Mouse (Mus musculus) midbrain, postnatal 0 days (tissue): ENCODE measurements at regions not wholly inside any gene's neighbourhood (a gene's known extent, or its start where the extent isn't known, plus 50 kb on each side); places are given as distances from the start of the nearest gene placed in this dataset.

Source experiments
- ATAC-seq: fragments of 200-750 bp; cut with Nextera tagmentation; 2 replicates; pipeline ENCODE4 v1.8.0; 2017; ENCODE audit warnings: moderate number of reproducible peaks, mild to moderate bottlenecking, moderate TSS enrichment, moderate library complexity; ENCODE audit not compliant: low FRiP score
- DNase-seq: peaks from one replicate; pipeline ENCODE4 v3.0.0-alpha.2; 2015; ENCODE audit warnings: low spot score
- H3K27ac ChIP-seq: fragments of 300-500 bp; sonication (generic); 2 replicates; pipeline ENCODE4 v1.5.1; 2014; ENCODE audit warnings: low read depth, mild to moderate bottlenecking, low read length, mixed read lengths
- H3K27me3 ChIP-seq: fragments of 300-500 bp; sonication (generic); 2 replicates; pipeline ENCODE4 v1.6.1; 2014; ENCODE audit warnings: low read length, control low read depth, mixed read lengths; ENCODE audit not compliant: insufficient read depth
- H3K36me3 ChIP-seq: fragments of 300-500 bp; sonication (generic); 2 replicates; pipeline ENCODE4 v1.6.1; 2014; ENCODE audit warnings: low read length, control low read depth, mixed read lengths; ENCODE audit not compliant: insufficient read depth
- H3K4me1 ChIP-seq: fragments of 300-500 bp; sonication (generic); 2 replicates; pipeline ENCODE4 v1.6.1; 2014; ENCODE audit warnings: mild to moderate bottlenecking, control low read depth, antibody characterized with exemption, low read length, mixed read lengths; ENCODE audit not compliant: insufficient read depth
- H3K4me2 ChIP-seq: fragments of 300-500 bp; sonication (generic); 2 replicates; pipeline ENCODE4 v1.6.1; 2014; ENCODE audit warnings: low read depth, mild to moderate bottlenecking, low read length, mixed read lengths; ENCODE audit not compliant: poor library complexity, severe bottlenecking
- H3K4me3 ChIP-seq: fragments of 300-500 bp; sonication (generic); 2 replicates; pipeline ENCODE4 v1.5.1; 2014; ENCODE audit warnings: low read depth, mild to moderate bottlenecking, low read length, moderate library complexity
- H3K9ac ChIP-seq: fragments of 300-500 bp; sonication (generic); replicated peaks from 2 replicates; pipeline ENCODE4 v1.6.1; 2014; ENCODE audit warnings: mild to moderate bottlenecking, low read length, moderate library complexity, mixed read lengths; ENCODE audit not compliant: poor library complexity, severe bottlenecking
- H3K9me3 ChIP-seq: fragments of 300-500 bp; sonication (generic); 2 replicates; pipeline ENCODE4 v1.6.1; 2016; ENCODE audit warnings: low read length, control low read depth
- CTCF ChIP-seq: IDR thresholded peaks from 2 replicates; pipeline ENCODE4 v1.5.1; 2016; ENCODE audit warnings: antibody characterized with exemption, mild to moderate bottlenecking
- WGBS: fragments of 180-500 bp; shearing (Covaris S2); extraction: QIAGEN DNeasy Blood & Tissue Kit; methylation state at CpG from one replicate; pipeline ENCODE4 v1.1.7; 2014; 5-methylcytosine and 5-hydroxymethylcytosine counted together

GRCm38 (mm10) chr1:190417326-190417725 is 246.8 kb upstream of the Prox1 start:
- Histone ChIP-seq H3K9me3 (no peaks in the 10 kb centered on the region), H3K27ac (no peak overlapping the region), H3K9ac (no peak overlapping the region), H3K36me3 (no peaks in the 10 kb centered on the region), H3K27me3 (0 out of 2 replicates have a peak, but pooled peaks cover 5% of the 10 kb centered on the region), H3K4me2 (no peak overlapping the region), H3K4me3 (no peak overlapping the region), H3K4me1 (no peaks in the 10 kb centered on the region)
- no peak for TF ChIP-seq CTCF
- ATAC-seq (no peak), DNase-seq (no peak)
- 31% methylated on average over 11 of the region's 11 CpGs for WGBS

- no peak for TF ChIP-seq CTCF
- DNase-seq = no peak
- 80% methylated on average over 5 of the region's 5 CpGs for WGBS
- H3K9ac ChIP-seq = no peak overlapping the region
- no peak overlapping the region for H3K4me3 ChIP-seq
- H3K27me3 ChIP-seq = no peaks in the 10 kb centered on the region
- ATAC-seq = no peak
- no peak overlapping the region for H3K27ac ChIP-seq
- no peaks in the 10 kb centered on the region for H3K9me3 ChIP-seq
- no peaks in the 10 kb centered on the region for H3K36me3 ChIP-seq
- H3K4me2 ChIP-seq = no peak overlapping the region
- no peaks in the 10 kb centered on the region for H3K4me1 ChIP-seq
These were observed 241.2 kb upstream of the Prox1 start for GRCm38 (mm10) chr1:190411756-190412155.

- Histone ChIP-seq H3K9me3 (no peaks in the 10 kb centered on the region), H3K27ac (no peak overlapping the region), H3K27me3 (no peaks in the 10 kb centered on the region), H3K4me2 (no peak overlapping the region), H3K4me3 (no peak overlapping the region), H3K36me3 (no peaks in the 10 kb centered on the region), H3K4me1 (no peaks in the 10 kb centered on the region), H3K9ac (no peak overlapping the region)
- no peak for ATAC-seq
- TF ChIP-seq CTCF = no peak
- WGBS = 53% methylated on average over 12 of the region's 12 CpGs
- no peak for DNase-seq
These were observed 232.8 kb upstream of the Prox1 start for GRCm38 (mm10) chr1:190403335-190403734.

GRCm38 (mm10) chr1:190398308-190398707 is 227.8 kb upstream of the Prox1 start:
- no peak overlapping the region for H3K4me2 ChIP-seq
- no peak for TF ChIP-seq CTCF
- ATAC-seq (no peak), DNase-seq (no peak)
- H3K4me3 ChIP-seq = no peak overlapping the region
- H3K9ac ChIP-seq = no peak overlapping the region
- no peaks in the 10 kb centered on the region for H3K9me3 ChIP-seq
- no peak overlapping the region for H3K27ac ChIP-seq
- no peaks in the 10 kb centered on the region for H3K4me1 ChIP-seq
- 68% methylated on average over 6 of the region's 6 CpGs for WGBS
- no peaks in the 10 kb centered on the region for H3K36me3 ChIP-seq
- no peaks in the 10 kb centered on the region for H3K27me3 ChIP-seq

- no peak for TF ChIP-seq CTCF
- WGBS = 77% methylated on average over 2 of the region's 2 CpGs
- DNase-seq (no peak), ATAC-seq (no peak)
- no peak overlapping the region for H3K4me2 ChIP-seq
- H3K4me3 ChIP-seq = no peak overlapping the region
- no peak overlapping the region for H3K9ac ChIP-seq
- no peaks in the 10 kb centered on the region for H3K36me3 ChIP-seq
- H3K4me1 ChIP-seq = no peaks in the 10 kb centered on the region
- no peaks in the 10 kb centered on the region for H3K9me3 ChIP-seq
- H3K27ac ChIP-seq = no peak overlapping the region
- H3K27me3 ChIP-seq = no peaks in the 10 kb centered on the region
These were observed 227.3 kb upstream of the Prox1 start for GRCm38 (mm10) chr1:190397811-190398210.

- no peak overlapping the region for H3K4me2 ChIP-seq
- H3K9me3 ChIP-seq = no peaks in the 10 kb centered on the region
- no peak overlapping the region for H3K9ac ChIP-seq
- H3K4me1 ChIP-seq = no peaks in the 10 kb centered on the region
- no peak overlapping the region for H3K27ac ChIP-seq
- DNase-seq = no peak
- TF ChIP-seq CTCF = no peak
- 55% methylated on average over 6 of the region's 6 CpGs for WGBS
- no peak overlapping the region for H3K4me3 ChIP-seq
- H3K36me3 ChIP-seq = no peaks in the 10 kb centered on the region
- no peak for ATAC-seq
- no peaks in the 10 kb centered on the region for H3K27me3 ChIP-seq
These were observed 222.5 kb upstream of the Prox1 start for GRCm38 (mm10) chr1:190393061-190393460.

- H3K9me3 ChIP-seq = no peaks in the 10 kb centered on the region
- H3K27ac ChIP-seq = no peak overlapping the region
- H3K4me1 ChIP-seq = no peaks in the 10 kb centered on the region
- no peak overlapping the region for H3K4me3 ChIP-seq
- WGBS = 89% methylated on average over 4 of the region's 4 CpGs
- no peaks in the 10 kb centered on the region for H3K36me3 ChIP-seq
- no peak overlapping the region for H3K4me2 ChIP-seq
- no peak overlapping the region for H3K9ac ChIP-seq
- no peak for TF ChIP-seq CTCF
- no peaks in the 10 kb centered on the region for H3K27me3 ChIP-seq
- DNase-seq (no peak), ATAC-seq (no peak)
These were observed 218.3 kb upstream of the Prox1 start for GRCm38 (mm10) chr1:190388853-190389252.
